Mouse (Mus musculus): Measurements from ENCODE around the gene Siah1a. TPM values are rescaled to one million over a fixed set of nuclear protein-coding genes. Genes with fewer than 3 reads are reported as not detected.

Gene Siah1a
- polyA plus RNA-seq, 1 experiment from 2014 or later, result 26.3 TPM

- H3K4me1 ChIP-seq (replicated peaks; ENCODE audit: control insufficient read depth, insufficient read depth, low read length), result peaks cover 9% of the 10 kb centered on the region; the same call in 1 of the 2 replicates
- H3K4me2 ChIP-seq (replicated peaks; ENCODE audit: low read depth), result no peak overlapping the region
- 60% methylated on average over 19 of the region's 19 CpGs for WGBS
- H3K9ac ChIP-seq (ENCODE audit: low read depth, low read length), result no peak overlapping the region
- H3K9me3 ChIP-seq (ENCODE audit: control insufficient read depth), result no peaks in the 10 kb centered on the region
- 0 out of 2 replicates have a peak, but pooled peaks have one; percentile 31 for ATAC-seq
- no peak overlapping the region for H3K4me3 ChIP-seq (ENCODE audit: low read depth, low read length)
- 0 out of 2 replicates have a peak overlapping the region, but pooled peaks have one; percentile 15 for H3K27ac ChIP-seq (ENCODE audit: low read depth, low read length)
- no peak for TF ChIP-seq CTCF (IDR thresholded peaks at IDR 0.05; ENCODE audit: low read depth)
- H3K27me3 ChIP-seq (replicated peaks; ENCODE audit: control insufficient read depth, insufficient read depth, low read length), result no peaks in the 10 kb centered on the region
- H3K36me3 ChIP-seq (ENCODE audit: control insufficient read depth, insufficient read depth), result no peaks in the 10 kb centered on the region; the same call in none of the 2 replicates
Observed at GRCm38 (mm10) chr8:86728224-86728950, 17.3 kb downstream of the Siah1a start.

- Histone ChIP-seq H3K4me2 (replicated peaks; ENCODE audit: low read depth) (no peak overlapping the region), H3K36me3 (ENCODE audit: control insufficient read depth, insufficient read depth) (no peaks in the 10 kb centered on the region; the same call in none of the 2 replicates), H3K4me1 (replicated peaks; ENCODE audit: control insufficient read depth, insufficient read depth, low read length) (peaks cover 9% of the 10 kb centered on the region; the same call in 1 of the 2 replicates), H3K9me3 (ENCODE audit: control insufficient read depth) (no peaks in the 10 kb centered on the region), H3K9ac (ENCODE audit: low read depth, low read length) (no peak overlapping the region), H3K27me3 (replicated peaks; ENCODE audit: control insufficient read depth, insufficient read depth, low read length) (no peaks in the 10 kb centered on the region), H3K27ac (ENCODE audit: low read depth, low read length) (no peak overlapping the region), H3K4me3 (ENCODE audit: low read depth, low read length) (no peak overlapping the region)
- no peak for TF ChIP-seq CTCF (IDR thresholded peaks at IDR 0.05; ENCODE audit: low read depth)
- ATAC-seq, result no peak
- WGBS, result 75% methylated on average over 6 of the region's 6 CpGs
Observed at GRCm38 (mm10) chr8:86726959-86727358, 18.8 kb downstream of the Siah1a start.

- ATAC-seq, result no peak
- Histone ChIP-seq H3K27ac (ENCODE audit: low read depth, low read length) (no peak overlapping the region), H3K9ac (ENCODE audit: low read depth, low read length) (no peak overlapping the region), H3K4me1 (replicated peaks; ENCODE audit: control insufficient read depth, insufficient read depth, low read length) (no peaks in the 10 kb centered on the region), H3K27me3 (replicated peaks; ENCODE audit: control insufficient read depth, insufficient read depth, low read length) (no peaks in the 10 kb centered on the region), H3K4me2 (replicated peaks; ENCODE audit: low read depth) (no peak overlapping the region), H3K36me3 (ENCODE audit: control insufficient read depth, insufficient read depth) (peaks cover 24% of the 10 kb centered on the region), H3K9me3 (ENCODE audit: control insufficient read depth) (no peaks in the 10 kb centered on the region), H3K4me3 (ENCODE audit: low read depth, low read length) (no peak overlapping the region)
- 85% methylated on average over 2 of the region's 2 CpGs for WGBS
- TF ChIP-seq CTCF (IDR thresholded peaks at IDR 0.05; ENCODE audit: low read depth), result no peak
Observed at GRCm38 (mm10) chr8:86721490-86721889, 24.2 kb downstream of the Siah1a start.

GRCm38 (mm10) chr8:86720756-86721459 is 24.8 kb downstream of the Siah1a start:
- WGBS, result 88% methylated on average over 6 of the region's 6 CpGs
- H3K36me3 ChIP-seq (ENCODE audit: control insufficient read depth, insufficient read depth), result peaks cover 28% of the 10 kb centered on the region
- no peaks in the 10 kb centered on the region for H3K9me3 ChIP-seq (ENCODE audit: control insufficient read depth)
- H3K27ac ChIP-seq (ENCODE audit: low read depth, low read length), result no peak overlapping the region
- no peaks in the 10 kb centered on the region for H3K27me3 ChIP-seq (replicated peaks; ENCODE audit: control insufficient read depth, insufficient read depth, low read length)
- H3K4me2 ChIP-seq (replicated peaks; ENCODE audit: low read depth), result no peak overlapping the region
- no peak for ATAC-seq
- no peak overlapping the region for H3K4me3 ChIP-seq (ENCODE audit: low read depth, low read length)
- H3K9ac ChIP-seq (ENCODE audit: low read depth, low read length), result no peak overlapping the region
- TF ChIP-seq CTCF (IDR thresholded peaks at IDR 0.05; ENCODE audit: low read depth), result peak; percentile 61
- H3K4me1 ChIP-seq (replicated peaks; ENCODE audit: control insufficient read depth, insufficient read depth, low read length), result no peaks in the 10 kb centered on the region

GRCm38 (mm10) chr8:86719368-86719767 is 26.4 kb downstream of the Siah1a start:
- H3K27me3 ChIP-seq (replicated peaks; ENCODE audit: control insufficient read depth, insufficient read depth, low read length), result no peaks in the 10 kb centered on the region
- TF ChIP-seq CTCF (IDR thresholded peaks at IDR 0.05; ENCODE audit: low read depth), result no peak
- WGBS, result 87% methylated on average over 1 of the region's 1 CpGs
- peaks cover 36% of the 10 kb centered on the region for H3K36me3 ChIP-seq (ENCODE audit: control insufficient read depth, insufficient read depth)
- H3K4me2 ChIP-seq (replicated peaks; ENCODE audit: low read depth), result no peak overlapping the region
- H3K4me1 ChIP-seq (replicated peaks; ENCODE audit: control insufficient read depth, insufficient read depth, low read length), result no peaks in the 10 kb centered on the region
- no peak overlapping the region for H3K9ac ChIP-seq (ENCODE audit: low read depth, low read length)
- ATAC-seq, result no peak
- H3K9me3 ChIP-seq (ENCODE audit: control insufficient read depth), result no peaks in the 10 kb centered on the region
- H3K4me3 ChIP-seq (ENCODE audit: low read depth, low read length), result no peak overlapping the region
- H3K27ac ChIP-seq (ENCODE audit: low read depth, low read length), result no peak overlapping the region

- ATAC-seq, result no peak
- no peak overlapping the region for H3K9ac ChIP-seq (ENCODE audit: low read depth, low read length)
- no peaks in the 10 kb centered on the region for H3K4me1 ChIP-seq (replicated peaks; ENCODE audit: control insufficient read depth, insufficient read depth, low read length)
- H3K36me3 ChIP-seq (ENCODE audit: control insufficient read depth, insufficient read depth), result peaks cover 39% of the 10 kb centered on the region
- TF ChIP-seq CTCF (IDR thresholded peaks at IDR 0.05; ENCODE audit: low read depth), result no peak
- no peaks in the 10 kb centered on the region for H3K27me3 ChIP-seq (replicated peaks; ENCODE audit: control insufficient read depth, insufficient read depth, low read length)
- no peak overlapping the region for H3K4me3 ChIP-seq (ENCODE audit: low read depth, low read length)
- WGBS, result 77% methylated on average over 2 of the region's 2 CpGs
- no peaks in the 10 kb centered on the region for H3K9me3 ChIP-seq (ENCODE audit: control insufficient read depth)
- no peak overlapping the region for H3K4me2 ChIP-seq (replicated peaks; ENCODE audit: low read depth)
- H3K27ac ChIP-seq (ENCODE audit: low read depth, low read length), result no peak overlapping the region
Observed at GRCm38 (mm10) chr8:86718332-86718994, 27.3 kb downstream of the Siah1a start.
